Mouse (Mus musculus): Measurements from ENCODE around the gene Usp2. TPM values are rescaled to one million over a fixed set of nuclear protein-coding genes. Genes with fewer than 3 reads are reported as not detected.
A peak's percentile ranks its signal among the peaks of the same experiment; 100 is the strongest.

The Usp2 gene
- polyA plus RNA-seq, 1 experiment, result 50.9 TPM

DNA sequence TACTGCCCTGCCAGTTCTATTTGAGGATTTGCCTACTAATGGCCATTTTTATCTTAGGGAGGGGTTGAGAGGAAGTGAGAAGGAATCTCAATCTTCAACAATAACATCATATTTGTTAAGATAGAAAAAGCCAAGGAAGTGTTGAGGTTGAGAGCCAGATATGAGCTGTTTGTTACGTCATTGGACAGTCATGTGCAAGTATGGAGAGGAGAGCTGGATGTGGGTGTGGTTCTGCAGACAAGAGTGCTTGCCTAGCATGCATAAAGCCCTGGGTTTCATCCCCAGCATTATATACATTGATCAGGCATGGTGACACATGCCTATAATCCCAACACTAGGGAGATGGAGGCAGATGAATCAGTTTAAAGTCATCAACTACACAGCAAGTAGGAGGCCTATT, 12.9 kb upstream of the Usp2 start:
- peaks cover 2% of the 10 kb centered on the region for H3K4me1 ChIP-seq (ENCODE audit: control insufficient read depth, insufficient read depth, low read length)
- TF ChIP-seq CTCF (IDR thresholded peaks at IDR 0.05; ENCODE audit: extremely low read depth, insufficient read depth, low read length) (no peak), POLR2A (IDR thresholded peaks at IDR 0.05; ENCODE audit: extremely low read depth, insufficient read depth, low read length) (no peak)
- H3K4me3 ChIP-seq (ENCODE audit: insufficient read depth, low read length), result no peak overlapping the region
- H3K27ac ChIP-seq (ENCODE audit: insufficient read depth, low read length), result no peak overlapping the region

- Histone ChIP-seq H3K4me1 (ENCODE audit: control insufficient read depth, insufficient read depth, low read length) (no peaks in the 10 kb centered on the region), H3K4me3 (ENCODE audit: insufficient read depth, low read length) (no peak overlapping the region), H3K27ac (ENCODE audit: insufficient read depth, low read length) (no peak overlapping the region)
- TF ChIP-seq POLR2A (IDR thresholded peaks at IDR 0.05; ENCODE audit: extremely low read depth, insufficient read depth, low read length), result no peak
- no peak for TF ChIP-seq CTCF (IDR thresholded peaks at IDR 0.05; ENCODE audit: extremely low read depth, insufficient read depth, low read length)
Measured at GRCm38 (mm10) chr9:44058606-44059005, 8.2 kb upstream of the Usp2 start.

GRCm38 (mm10) chr9:44065177-44065576, 1.6 kb upstream of the Usp2 start:
- Histone ChIP-seq H3K4me1 (ENCODE audit: control insufficient read depth, insufficient read depth, low read length) (no peaks in the 10 kb centered on the region), H3K27ac (ENCODE audit: insufficient read depth, low read length) (no peak overlapping the region), H3K4me3 (ENCODE audit: insufficient read depth, low read length) (no peak overlapping the region)
- TF ChIP-seq CTCF (IDR thresholded peaks at IDR 0.05; ENCODE audit: extremely low read depth, insufficient read depth, low read length) (no peak), POLR2A (IDR thresholded peaks at IDR 0.05; ENCODE audit: extremely low read depth, insufficient read depth, low read length) (no peak)

DNA sequence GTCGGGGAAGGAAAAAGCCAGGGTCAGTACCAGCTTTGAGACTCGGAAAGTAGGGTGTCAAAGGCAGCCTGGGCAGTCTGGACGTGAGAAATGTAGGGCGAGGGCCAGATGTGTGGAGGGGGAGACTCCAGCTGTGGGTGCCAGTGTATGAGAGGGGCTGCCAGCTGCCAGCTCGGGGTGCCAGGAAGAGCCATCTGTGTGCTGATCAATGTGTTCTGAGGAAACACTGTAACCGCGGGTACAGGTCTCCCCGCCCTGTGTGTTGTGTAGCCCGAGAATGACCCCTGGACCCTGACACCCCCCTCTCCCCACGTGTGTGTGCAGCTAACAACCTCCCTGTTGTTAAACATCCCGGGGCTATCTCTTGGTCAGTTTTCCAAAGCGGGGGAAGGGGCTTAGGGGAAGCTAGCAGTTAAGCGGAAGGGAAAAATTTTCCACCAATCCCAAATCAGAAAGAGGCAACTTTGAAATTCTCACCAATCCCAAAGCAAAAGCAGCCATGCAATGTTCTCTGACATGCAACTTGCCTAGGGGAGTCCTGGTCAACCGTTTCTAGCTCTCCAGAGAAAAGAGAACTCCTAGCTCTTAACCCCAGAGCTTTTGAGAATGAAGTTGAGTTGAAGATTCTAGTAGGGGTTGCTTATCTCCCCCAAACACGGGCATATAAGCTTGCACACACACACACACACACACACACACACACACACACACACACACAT, 579 bp downstream of the Usp2 start:
- Histone ChIP-seq H3K4me1 (ENCODE audit: control insufficient read depth, insufficient read depth, low read length) (no peaks in the 10 kb centered on the region), H3K27ac (ENCODE audit: insufficient read depth, low read length) (peak overlapping the region; percentile 87), H3K4me3 (ENCODE audit: insufficient read depth, low read length) (peak overlapping the region; percentile 93)
- TF ChIP-seq POLR2A (IDR thresholded peaks at IDR 0.05; ENCODE audit: extremely low read depth, insufficient read depth, low read length), result no peak
- TF ChIP-seq CTCF (IDR thresholded peaks at IDR 0.05; ENCODE audit: extremely low read depth, insufficient read depth, low read length), result no peak

DNA sequence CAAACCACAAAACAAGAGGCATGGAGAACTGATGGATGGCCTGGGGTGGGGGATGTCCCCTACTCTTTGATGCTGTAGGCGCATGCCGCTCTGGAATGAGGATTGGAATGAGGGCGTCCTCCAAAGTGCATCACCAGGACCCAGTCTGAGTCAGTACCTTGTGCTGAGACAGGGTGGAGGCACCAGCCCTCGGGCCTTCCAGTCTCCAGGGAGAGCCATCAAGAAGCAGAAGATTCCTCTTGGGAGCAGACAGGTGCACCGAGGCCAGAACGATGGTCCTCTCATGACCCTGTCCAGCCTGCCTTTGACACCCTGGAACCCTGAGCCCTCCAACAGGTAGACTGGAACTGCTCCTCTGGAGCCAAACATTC, 1.1 kb downstream of the Usp2 start:
- H3K4me1 ChIP-seq (ENCODE audit: control insufficient read depth, insufficient read depth, low read length), result no peaks in the 10 kb centered on the region
- no peak overlapping the region for H3K27ac ChIP-seq (ENCODE audit: insufficient read depth, low read length)
- no peak for TF ChIP-seq CTCF (IDR thresholded peaks at IDR 0.05; ENCODE audit: extremely low read depth, insufficient read depth, low read length)
- TF ChIP-seq POLR2A (IDR thresholded peaks at IDR 0.05; ENCODE audit: extremely low read depth, insufficient read depth, low read length), result no peak
- H3K4me3 ChIP-seq (ENCODE audit: insufficient read depth, low read length), result peak overlapping the region; percentile 93; the same call in 1 of the 2 replicates

DNA sequence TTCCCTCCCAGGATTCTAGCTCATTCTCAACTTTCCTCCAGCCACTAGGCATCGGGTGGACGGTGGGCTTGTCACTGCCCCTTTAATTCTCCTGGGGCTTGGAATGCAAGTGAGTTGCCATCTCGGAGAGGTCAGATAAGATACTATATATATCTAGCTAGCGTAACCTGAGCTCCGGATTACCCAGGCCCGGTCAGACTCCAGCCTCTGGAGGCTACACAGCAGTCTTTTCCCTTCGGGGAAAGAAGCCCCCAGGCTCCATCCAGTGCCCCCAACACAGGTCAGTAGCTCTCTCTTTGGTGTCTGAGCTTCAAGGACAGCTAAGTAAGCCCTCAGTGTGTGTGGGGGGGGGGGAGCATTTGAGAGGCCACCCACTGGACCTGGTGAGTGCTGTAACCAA, 2.4 kb downstream of the Usp2 start:
- Histone ChIP-seq H3K27ac (ENCODE audit: insufficient read depth, low read length) (no peak overlapping the region), H3K4me1 (ENCODE audit: control insufficient read depth, insufficient read depth, low read length) (no peaks in the 10 kb centered on the region), H3K4me3 (ENCODE audit: insufficient read depth, low read length) (no peak overlapping the region)
- no peak for TF ChIP-seq CTCF (IDR thresholded peaks at IDR 0.05; ENCODE audit: extremely low read depth, insufficient read depth, low read length)
- TF ChIP-seq POLR2A (IDR thresholded peaks at IDR 0.05; ENCODE audit: extremely low read depth, insufficient read depth, low read length), result no peak

GRCm38 (mm10) chr9:44070113-44070843, 3.5 kb downstream of the Usp2 start:
- no peak for TF ChIP-seq POLR2A (IDR thresholded peaks at IDR 0.05; ENCODE audit: extremely low read depth, insufficient read depth, low read length)
- no peak for TF ChIP-seq CTCF (IDR thresholded peaks at IDR 0.05; ENCODE audit: extremely low read depth, insufficient read depth, low read length)

GRCm38 (mm10) chr9:44070844-44071231, 4.0 kb downstream of the Usp2 start:
- H3K4me3 ChIP-seq (ENCODE audit: insufficient read depth, low read length), result no peak overlapping the region
- no peaks in the 10 kb centered on the region for H3K4me1 ChIP-seq (ENCODE audit: control insufficient read depth, insufficient read depth, low read length)
- no peak overlapping the region for H3K27ac ChIP-seq (ENCODE audit: insufficient read depth, low read length)
- TF ChIP-seq CTCF (IDR thresholded peaks at IDR 0.05; ENCODE audit: extremely low read depth, insufficient read depth, low read length), result no peak
- no peak for TF ChIP-seq POLR2A (IDR thresholded peaks at IDR 0.05; ENCODE audit: extremely low read depth, insufficient read depth, low read length)

More at GRCm38 (mm10) chr9:44070113-44070843, 3.5 kb downstream of the Usp2 start:
- Histone ChIP-seq H3K4me1 (ENCODE audit: control insufficient read depth, insufficient read depth, low read length) (no peaks in the 10 kb centered on the region), H3K27ac (ENCODE audit: insufficient read depth, low read length) (no peak overlapping the region), H3K4me3 (ENCODE audit: insufficient read depth, low read length) (no peak overlapping the region)

- TF ChIP-seq CTCF (IDR thresholded peaks at IDR 0.05; ENCODE audit: extremely low read depth, insufficient read depth, low read length) (no peak), POLR2A (IDR thresholded peaks at IDR 0.05; ENCODE audit: extremely low read depth, insufficient read depth, low read length) (peak; percentile 48; the same call in 1 of the 2 replicates)
- Histone ChIP-seq H3K4me1 (ENCODE audit: control insufficient read depth, insufficient read depth, low read length) (no peaks in the 10 kb centered on the region), H3K4me3 (ENCODE audit: insufficient read depth, low read length) (no peak overlapping the region), H3K27ac (ENCODE audit: insufficient read depth, low read length) (peak overlapping the region; percentile 88)
Measured at GRCm38 (mm10) chr9:44071914-44072598, 5.2 kb downstream of the Usp2 start.
